Mouse (Mus musculus) brain, embryonic 14.5 days (tissue): ENCODE data around the gene Srrm4. TPM values are rescaled to one million over a fixed set of nuclear protein-coding genes. Genes with fewer than 3 reads are reported as not detected.
A peak's percentile ranks its signal among the peaks of the same experiment; 100 is the strongest.

Experiments
- DNase-seq: peaks from one replicate; pipeline ENCODE4 v3.0.0-alpha.2; 2011; ENCODE audit warnings: low read depth
- CTCF ChIP-seq: fragments of 200-500 bp; IDR thresholded peaks from 2 replicates; pipeline ENCODE4 v1.5.1; 2012; ENCODE audit warnings: inconsistent platforms, mild to moderate bottlenecking, moderate library complexity, borderline replicate concordance; ENCODE audit not compliant: insufficient read depth, insufficient read length; ENCODE audit errors: extremely low read depth
- POLR2A ChIP-seq: fragments of 200-500 bp; IDR thresholded peaks from 2 replicates; pipeline ENCODE4 v1.6.1; 2012; ENCODE audit warnings: mild to moderate bottlenecking, inconsistent platforms, borderline replicate concordance; ENCODE audit not compliant: poor library complexity, insufficient read depth, insufficient read length, severe bottlenecking; ENCODE audit errors: extremely low read depth
- polyA plus RNA-seq: library from polyadenylated mRNA; depleted of rRNA; stranded (reverse); fragments of >200 nt; gene quantifications from 2 replicates; pipeline ENCODE4 v1.2.3, GENCODE M21; 2012

Gene Srrm4
- polyA plus RNA-seq, 1 experiment, result 42.0 TPM

DNA sequence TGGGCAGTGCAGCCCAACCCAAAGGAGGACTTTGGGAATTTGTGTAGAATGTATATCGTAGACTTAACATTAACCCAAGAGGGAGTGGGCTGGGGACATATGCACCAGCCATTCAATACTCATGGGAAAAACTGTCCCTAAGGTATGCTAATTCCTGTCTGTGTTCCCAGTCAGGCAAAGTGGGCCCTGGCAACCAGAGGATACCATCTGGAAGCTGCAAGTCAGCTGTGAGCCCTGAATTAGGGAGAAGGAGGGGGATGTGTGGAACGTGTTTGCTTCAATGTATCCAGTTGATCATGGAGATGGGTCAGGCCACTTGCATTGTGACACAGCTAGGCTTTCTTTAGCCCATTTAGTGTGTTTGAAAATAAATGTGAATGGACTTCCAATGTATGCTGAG, 131.6 kb downstream of the Srrm4 start:
- DNase-seq, result peak; percentile 83
- no peak for TF ChIP-seq CTCF
- no peak for TF ChIP-seq POLR2A

- no peak for DNase-seq
- TF ChIP-seq POLR2A (no peak), CTCF (no peak)
Observed at GRCm38 (mm10) chr5:116457791-116458190, 133.8 kb downstream of the Srrm4 start.

- DNase-seq, result peak; percentile 65
Observed at GRCm38 (mm10) chr5:116456796-116457515, 134.7 kb downstream of the Srrm4 start.

GRCm38 (mm10) chr5:116453401-116453851, 138.2 kb downstream of the Srrm4 start:
- no peak for TF ChIP-seq POLR2A
- TF ChIP-seq CTCF, result peak; percentile 50
- peak; percentile 71 for DNase-seq

More at GRCm38 (mm10) chr5:116456796-116457515, 134.7 kb downstream of the Srrm4 start:
- TF ChIP-seq POLR2A (no peak), CTCF (no peak)

- TF ChIP-seq POLR2A, result no peak
- no peak for TF ChIP-seq CTCF
- no peak for DNase-seq
Observed at GRCm38 (mm10) chr5:116450901-116451300, 140.7 kb downstream of the Srrm4 start.

GRCm38 (mm10) chr5:116449522-116450225, 141.9 kb downstream of the Srrm4 start:
- TF ChIP-seq CTCF, result no peak

DNA sequence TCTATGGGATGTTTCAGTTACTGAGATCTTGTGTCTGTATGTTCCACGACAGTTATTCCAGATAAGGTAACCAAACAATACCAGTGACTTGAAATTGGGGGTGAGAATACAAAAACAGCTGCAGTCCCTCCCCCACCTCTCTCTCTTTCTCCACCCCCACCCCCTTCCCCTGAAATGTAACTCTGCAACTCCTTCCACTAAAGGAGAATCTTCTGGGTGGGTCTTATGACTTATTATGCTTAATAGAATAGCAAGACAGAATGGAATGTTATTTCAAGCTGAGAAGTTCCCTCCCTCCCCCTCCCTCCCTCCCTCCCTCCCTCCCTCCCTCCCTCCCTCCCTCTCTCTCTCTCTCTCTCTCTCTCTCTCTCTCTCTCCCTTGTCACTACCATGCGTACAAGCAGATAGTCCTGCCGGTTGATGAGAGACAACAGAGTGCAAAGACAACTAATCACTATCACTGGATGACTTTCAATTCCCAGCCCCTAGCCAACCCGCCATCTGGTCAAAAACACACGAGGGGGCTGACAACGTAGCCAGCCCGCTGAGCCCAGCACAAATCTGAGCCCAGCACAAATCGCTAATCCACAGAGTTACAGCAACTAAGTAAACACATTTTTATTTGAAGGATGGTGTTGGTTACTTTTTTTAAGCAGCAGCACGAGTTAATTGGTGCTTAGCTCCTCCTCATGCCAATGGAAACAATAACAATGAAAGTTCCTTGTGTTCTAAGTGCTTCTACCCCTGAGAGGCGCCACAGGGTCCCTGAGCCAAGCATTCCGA, 143.0 kb downstream of the Srrm4 start:
- peak; percentile 69 for DNase-seq
- TF ChIP-seq CTCF (no peak), POLR2A (no peak)

More at GRCm38 (mm10) chr5:116449522-116450225, 141.9 kb downstream of the Srrm4 start:
- DNase-seq, result no peak

GRCm38 (mm10) chr5:116447821-116448350, 143.7 kb downstream of the Srrm4 start:
- no peak for TF ChIP-seq POLR2A
- no peak for TF ChIP-seq CTCF
- no peak for DNase-seq

- TF ChIP-seq POLR2A, result no peak
- TF ChIP-seq CTCF, result no peak
Observed at GRCm38 (mm10) chr5:116446552-116446951, 145.1 kb downstream of the Srrm4 start.

GRCm38 (mm10) chr5:116445634-116446367, 145.8 kb downstream of the Srrm4 start:
- TF ChIP-seq CTCF (no peak), POLR2A (no peak)
- DNase-seq, result peak; percentile 27

More at GRCm38 (mm10) chr5:116446552-116446951, 145.1 kb downstream of the Srrm4 start:
- peak; percentile 31 for DNase-seq
